Mouse (Mus musculus) small intestine, adult 2 months (tissue): ENCODE results near the gene Morc2a. TPM values are rescaled to one million over a fixed set of nuclear protein-coding genes. Genes with fewer than 3 reads are reported as not detected.

Experiments used
- H3K27ac ChIP-seq: fragments of 200-500 bp; 2 replicates; pipeline ENCODE4 v1.5.1; 2012; ENCODE audit warnings: low read depth, low read length, control low read depth, inconsistent platforms; ENCODE audit not compliant: insufficient read depth
- H3K27me3 ChIP-seq: fragments of 200-500 bp; 2 replicates; pipeline ENCODE4 v1.6.1; 2012; ENCODE audit warnings: mild to moderate bottlenecking, moderate library complexity, low read length, inconsistent platforms; ENCODE audit not compliant: control insufficient read depth, insufficient read depth
- H3K36me3 ChIP-seq: fragments of 200-500 bp; 2 replicates; pipeline ENCODE4 v1.6.1; 2012; ENCODE audit warnings: mild to moderate bottlenecking, low read length, control low read depth, inconsistent platforms; ENCODE audit not compliant: control insufficient read depth, insufficient read depth
- H3K4me1 ChIP-seq: fragments of 200-500 bp; 2 replicates; pipeline ENCODE4 v1.6.1; 2012; ENCODE audit warnings: low read length, inconsistent platforms, mixed read lengths; ENCODE audit not compliant: control insufficient read depth, insufficient read depth, insufficient read length
- H3K4me3 ChIP-seq: fragments of 200-500 bp; 2 replicates; pipeline ENCODE4 v1.5.1; 2012; ENCODE audit warnings: low read depth, mild to moderate bottlenecking, control low read depth, inconsistent platforms, low read length, moderate library complexity
- CTCF ChIP-seq: fragments of 200-500 bp; IDR thresholded peaks from 2 replicates; pipeline ENCODE4 v1.5.1; 2012; ENCODE audit warnings: low read depth, mild to moderate bottlenecking, control low read depth, inconsistent platforms, low read length, moderate library complexity, mixed read lengths; ENCODE audit not compliant: insufficient replicate concordance, insufficient read length; ENCODE audit errors: extremely low read depth
- POLR2A ChIP-seq: fragments of 200-500 bp; IDR thresholded peaks from 2 replicates; pipeline ENCODE4 v1.6.1; 2012; ENCODE audit warnings: low read depth, mild to moderate bottlenecking, control low read depth, inconsistent platforms, low read length, moderate library complexity
- WGBS: fragments of 180-500 bp; shearing (Covaris S2); methylation state at CpG from one replicate; pipeline ENCODE4 v1.1.7; 2018; 5-methylcytosine and 5-hydroxymethylcytosine counted together
- polyA plus RNA-seq: library from polyadenylated mRNA; depleted of rRNA; stranded (reverse); fragments of >200 nt; gene quantifications from 2 replicates; pipeline ENCODE4 v1.2.3, GENCODE M21; 2012

Morc2a gene
- polyA plus RNA-seq, 1 experiment, result 4.2 TPM

GRCm38 (mm10) chr11:3669849-3670248 lies 20.9 kb downstream of the Morc2a start:
- TF ChIP-seq CTCF (no peak), POLR2A (no peak)
- no peak overlapping the region for H3K27ac ChIP-seq
- H3K4me3 ChIP-seq, result no peak overlapping the region
- no peaks in the 10 kb centered on the region for H3K4me1 ChIP-seq
- peaks cover 34% of the 10 kb centered on the region for H3K36me3 ChIP-seq
- H3K27me3 ChIP-seq, result no peaks in the 10 kb centered on the region

GRCm38 (mm10) chr11:3671000-3671628 lies 22.1 kb downstream of the Morc2a start:
- Histone ChIP-seq H3K4me3 (no peak overlapping the region), H3K27me3 (no peaks in the 10 kb centered on the region), H3K4me1 (no peaks in the 10 kb centered on the region), H3K36me3 (peaks cover 36% of the 10 kb centered on the region), H3K27ac (no peak overlapping the region)
- 100% methylated on average over 1 of the region's 1 CpGs for WGBS
- no peak for TF ChIP-seq POLR2A
- TF ChIP-seq CTCF, result no peak

- TF ChIP-seq POLR2A (no peak), CTCF (no peak)
- H3K36me3 ChIP-seq, result peaks cover 48% of the 10 kb centered on the region
- no peak overlapping the region for H3K4me3 ChIP-seq
- H3K27ac ChIP-seq, result no peak overlapping the region
- no peaks in the 10 kb centered on the region for H3K4me1 ChIP-seq
- 87% methylated on average over 4 of the region's 4 CpGs for WGBS
- no peaks in the 10 kb centered on the region for H3K27me3 ChIP-seq
Measured at GRCm38 (mm10) chr11:3674545-3674944, 25.6 kb downstream of the Morc2a start.

GRCm38 (mm10) chr11:3676423-3676822 lies 27.4 kb downstream of the Morc2a start:
- 80% methylated on average over 5 of the region's 5 CpGs for WGBS
- no peak for TF ChIP-seq POLR2A
- peaks cover 58% of the 10 kb centered on the region for H3K36me3 ChIP-seq

GRCm38 (mm10) chr11:3677204-3677603 lies 28.2 kb downstream of the Morc2a start:
- Histone ChIP-seq H3K27me3 (no peaks in the 10 kb centered on the region), H3K36me3 (peaks cover 56% of the 10 kb centered on the region), H3K4me3 (no peak overlapping the region), H3K4me1 (no peaks in the 10 kb centered on the region), H3K27ac (no peak overlapping the region)
- TF ChIP-seq CTCF (no peak), POLR2A (no peak)
- 78% methylated on average over 6 of the region's 6 CpGs for WGBS

More at GRCm38 (mm10) chr11:3676423-3676822, 27.4 kb downstream of the Morc2a start:
- Histone ChIP-seq H3K27ac (no peak overlapping the region), H3K4me1 (no peaks in the 10 kb centered on the region), H3K27me3 (no peaks in the 10 kb centered on the region), H3K4me3 (no peak overlapping the region)

- no peaks in the 10 kb centered on the region for H3K4me1 ChIP-seq
- no peak overlapping the region for H3K27ac ChIP-seq
- 97% methylated on average over 3 of the region's 3 CpGs for WGBS
- H3K36me3 ChIP-seq, result peaks cover 65% of the 10 kb centered on the region
- TF ChIP-seq CTCF, result no peak
- TF ChIP-seq POLR2A, result no peak
- no peaks in the 10 kb centered on the region for H3K27me3 ChIP-seq
- no peak overlapping the region for H3K4me3 ChIP-seq
Measured at GRCm38 (mm10) chr11:3679771-3680170, 30.8 kb downstream of the Morc2a start.

GRCm38 (mm10) chr11:3683696-3684095 lies 34.7 kb downstream of the Morc2a start:
- Histone ChIP-seq H3K4me3 (no peak overlapping the region), H3K27ac (no peak overlapping the region), H3K4me1 (no peaks in the 10 kb centered on the region), H3K36me3 (peaks cover 69% of the 10 kb centered on the region), H3K27me3 (no peaks in the 10 kb centered on the region)
- TF ChIP-seq POLR2A, result no peak
- TF ChIP-seq CTCF, result no peak
- 93% methylated on average over 11 of the region's 11 CpGs for WGBS

- no peaks in the 10 kb centered on the region for H3K4me1 ChIP-seq
- H3K27me3 ChIP-seq, result no peaks in the 10 kb centered on the region
- no peak overlapping the region for H3K27ac ChIP-seq
- TF ChIP-seq POLR2A, result no peak
- TF ChIP-seq CTCF, result no peak
- H3K36me3 ChIP-seq, result peaks cover 70% of the 10 kb centered on the region
- H3K4me3 ChIP-seq, result no peak overlapping the region
- 100% methylated on average over 1 of the region's 1 CpGs for WGBS
Measured at GRCm38 (mm10) chr11:3684232-3684631, 35.2 kb downstream of the Morc2a start.
